Mouse (Mus musculus) liver, embryonic 14.5 days (tissue): ENCODE data around the gene Spata7. TPM values are rescaled to one million over a fixed set of nuclear protein-coding genes. Genes with fewer than 3 reads are reported as not detected.

Source experiments
- ATAC-seq: fragments of 200-750 bp; cut with Nextera tagmentation; 2 replicates; pipeline ENCODE4 v1.8.0; 2017; ENCODE audit warnings: moderate number of reproducible peaks, mild to moderate bottlenecking, moderate library complexity; ENCODE audit not compliant: insufficient read depth
- DNase-seq, 3 experiments: peaks; one replicate each; pipeline ENCODE4 v3.0.0-alpha.2; 2012 to 2013; ENCODE audit warnings: low read depth in 3 of 3, low spot score in 3 of 3
- H3K27ac ChIP-seq: fragments of 300-500 bp; sonication (generic); 2 replicates; pipeline ENCODE4 v1.5.1; 2014; ENCODE audit warnings: moderate library complexity, mild to moderate bottlenecking, control low read depth, inconsistent platforms
- H3K27me3 ChIP-seq: fragments of 300-500 bp; sonication (generic); 2 replicates; pipeline ENCODE4 v1.6.1; 2014; ENCODE audit warnings: mild to moderate bottlenecking, low read length, moderate library complexity; ENCODE audit not compliant: control insufficient read depth, insufficient read depth
- H3K36me3 ChIP-seq: fragments of 300-500 bp; sonication (generic); replicated peaks from 2 replicates; pipeline ENCODE4 v1.6.1; 2014; ENCODE audit warnings: low read depth; ENCODE audit not compliant: control insufficient read depth, insufficient read depth
- H3K4me1 ChIP-seq, 2 experiments: fragments of 200-500 bp in 1 of 2; fragments of 300-500 bp in 1 of 2; sonication (generic) in 1 of 2; replicated peaks; 2 replicates each; pipeline ENCODE4 v1.6.1; 2012 to 2014; ENCODE audit warnings: antibody characterized with exemption in 1 of 2, inconsistent platforms in 1 of 2, low read length in 1 of 2; ENCODE audit not compliant: control insufficient read depth in 2 of 2, insufficient read depth in 2 of 2
- H3K4me2 ChIP-seq: fragments of 300-500 bp; sonication (generic); 2 replicates; pipeline ENCODE4 v1.6.1; 2014; ENCODE audit warnings: low read depth, mild to moderate bottlenecking, control low read depth, moderate library complexity
- H3K4me3 ChIP-seq, 2 experiments: fragments of 200-500 bp in 1 of 2; fragments of 300-500 bp in 1 of 2; sonication (generic) in 1 of 2; 2 replicates each; pipeline ENCODE4 v1.5.1; 2012 to 2014; ENCODE audit warnings: low read depth in 2 of 2, low read length in 2 of 2, mild to moderate bottlenecking in 2 of 2, control low read depth in 1 of 2, inconsistent platforms in 1 of 2, moderate library complexity in 1 of 2; ENCODE audit not compliant: insufficient read depth in 1 of 2
- H3K9ac ChIP-seq: fragments of 300-500 bp; sonication (generic); replicated peaks from 2 replicates; pipeline ENCODE4 v1.6.1; 2014; ENCODE audit warnings: mild to moderate bottlenecking, control low read depth, moderate library complexity
- H3K9me3 ChIP-seq: fragments of 300-500 bp; sonication (generic); 2 replicates; pipeline ENCODE4 v1.6.1; 2016; ENCODE audit warnings: low read length, mixed read lengths; ENCODE audit not compliant: control insufficient read depth
- CTCF ChIP-seq: IDR thresholded peaks from 2 replicates; pipeline ENCODE4 v1.5.1; 2016; ENCODE audit warnings: antibody characterized with exemption, low read depth, control low read depth
- EP300 ChIP-seq: IDR thresholded peaks from 2 replicates; pipeline ENCODE4 v1.6.1; 2016; ENCODE audit warnings: antibody characterized with exemption, low read depth
- WGBS: fragments of 180-500 bp; shearing (Covaris S2); extraction: QIAGEN DNeasy Blood & Tissue Kit; methylation state at CpG from one replicate; pipeline ENCODE4 v1.1.7; 2014; ENCODE audit not compliant: insufficient replicate concordance; 5-methylcytosine and 5-hydroxymethylcytosine counted together
- polyA plus RNA-seq, 2 experiments: library from polyadenylated mRNA; depleted of rRNA in 1 of 2; stranded (reverse) in 1 of 2; unstranded in 1 of 2; fragments of >200 nt; fragmentation: Nextera tagmentation in 1 of 2; extraction: Ambion mirVana in 1 of 2; gene quantifications; 2 replicates each; pipeline versions ENCODE4 v1.2.1 to v1.2.3; 2012 to 2014

Gene Spata7
- polyA plus RNA-seq, 2 experiments: 1.2 to 2.0 TPM

GRCm38 (mm10) chr12:98669864-98670263, 41.9 kb downstream of the Spata7 start:
- TF ChIP-seq CTCF: no peak
- no peak for TF ChIP-seq EP300
- Histone ChIP-seq H3K27me3 (no peaks in the 10 kb centered on the region), H3K36me3 (no peaks in the 10 kb centered on the region), H3K4me1 (0 out of 4 replicates have a peak, but pooled peaks cover 0 to 2% of the 10 kb centered on the region in 2 experiments), H3K9ac (no peak overlapping the region), H3K4me2 (no peak overlapping the region), H3K9me3 (no peaks in the 10 kb centered on the region), H3K27ac (no peak overlapping the region), H3K4me3 (no peak overlapping the region)
- WGBS: 62% methylated on average over 5 of the region's 5 CpGs
- ATAC-seq (no peak), DNase-seq (no peak)

- Histone ChIP-seq H3K9me3 (no peaks in the 10 kb centered on the region), H3K4me1 (0 out of 4 replicates have a peak, but pooled peaks cover 0 to 2% of the 10 kb centered on the region in 2 experiments), H3K9ac (no peak overlapping the region), H3K36me3 (no peaks in the 10 kb centered on the region), H3K4me3 (no peak overlapping the region), H3K27ac (no peak overlapping the region), H3K27me3 (no peaks in the 10 kb centered on the region), H3K4me2 (no peak overlapping the region)
- ATAC-seq (no peak), DNase-seq (no peak)
- TF ChIP-seq CTCF: no peak
- 65% methylated on average over 4 of the region's 4 CpGs for WGBS
Observed at GRCm38 (mm10) chr12:98670429-98670828, 42.5 kb downstream of the Spata7 start.

- no peak overlapping the region for H3K9ac ChIP-seq
- H3K4me2 ChIP-seq: no peak overlapping the region
- 0 out of 4 replicates have a peak, but pooled peaks cover 0 to 2% of the 10 kb centered on the region in 2 experiments for H3K4me1 ChIP-seq
- ATAC-seq (no peak), DNase-seq (no peak)
- no peaks in the 10 kb centered on the region for H3K9me3 ChIP-seq
- no peaks in the 10 kb centered on the region for H3K36me3 ChIP-seq
- no peaks in the 10 kb centered on the region for H3K27me3 ChIP-seq
- WGBS: 47% methylated on average over 6 of the region's 6 CpGs
- TF ChIP-seq EP300 (no peak), CTCF (no peak)
- no peak overlapping the region for H3K4me3 ChIP-seq
- no peak overlapping the region for H3K27ac ChIP-seq
Observed at GRCm38 (mm10) chr12:98673879-98674278, 45.9 kb downstream of the Spata7 start.

- no peak overlapping the region for H3K9ac ChIP-seq
- H3K4me2 ChIP-seq: peak overlapping the region; percentile 40
- ATAC-seq (peak; percentile 77), DNase-seq (peak; percentile 35 to 48 (median 40))
- TF ChIP-seq EP300 (no peak), CTCF (peak; percentile 79)
- no peak overlapping the region for H3K27ac ChIP-seq
- 0 out of 4 replicates have a peak, but pooled peaks cover 0 to 2% of the 10 kb centered on the region in 2 experiments for H3K4me1 ChIP-seq
- no peaks in the 10 kb centered on the region for H3K9me3 ChIP-seq
- H3K27me3 ChIP-seq: no peaks in the 10 kb centered on the region
- peak overlapping the region; percentile 15 to 47; a peak in 3 of 4 replicates for H3K4me3 ChIP-seq
- 4% methylated on average over 9 of the region's 9 CpGs for WGBS
- no peaks in the 10 kb centered on the region for H3K36me3 ChIP-seq
Observed at GRCm38 (mm10) chr12:98674627-98675143, 46.7 kb downstream of the Spata7 start.

GRCm38 (mm10) chr12:98676861-98677260, 48.9 kb downstream of the Spata7 start:
- H3K27ac ChIP-seq: no peak overlapping the region

More at GRCm38 (mm10) chr12:98676861-98677260, 48.9 kb downstream of the Spata7 start:
- Histone ChIP-seq H3K27me3 (no peaks in the 10 kb centered on the region), H3K4me3 (no peak overlapping the region), H3K4me1 (0 out of 4 replicates have a peak, but pooled peaks cover 0 to 2% of the 10 kb centered on the region in 2 experiments), H3K36me3 (no peaks in the 10 kb centered on the region), H3K4me2 (no peak overlapping the region), H3K9me3 (no peaks in the 10 kb centered on the region), H3K9ac (no peak overlapping the region)
- TF ChIP-seq EP300: no peak
- TF ChIP-seq CTCF: no peak
- WGBS: 78% methylated on average over 6 of the region's 6 CpGs
- ATAC-seq (no peak), DNase-seq (no peak)
